9 mouse cellular contexts compared by ENCODE assay signal in the genomic region with DNA sequence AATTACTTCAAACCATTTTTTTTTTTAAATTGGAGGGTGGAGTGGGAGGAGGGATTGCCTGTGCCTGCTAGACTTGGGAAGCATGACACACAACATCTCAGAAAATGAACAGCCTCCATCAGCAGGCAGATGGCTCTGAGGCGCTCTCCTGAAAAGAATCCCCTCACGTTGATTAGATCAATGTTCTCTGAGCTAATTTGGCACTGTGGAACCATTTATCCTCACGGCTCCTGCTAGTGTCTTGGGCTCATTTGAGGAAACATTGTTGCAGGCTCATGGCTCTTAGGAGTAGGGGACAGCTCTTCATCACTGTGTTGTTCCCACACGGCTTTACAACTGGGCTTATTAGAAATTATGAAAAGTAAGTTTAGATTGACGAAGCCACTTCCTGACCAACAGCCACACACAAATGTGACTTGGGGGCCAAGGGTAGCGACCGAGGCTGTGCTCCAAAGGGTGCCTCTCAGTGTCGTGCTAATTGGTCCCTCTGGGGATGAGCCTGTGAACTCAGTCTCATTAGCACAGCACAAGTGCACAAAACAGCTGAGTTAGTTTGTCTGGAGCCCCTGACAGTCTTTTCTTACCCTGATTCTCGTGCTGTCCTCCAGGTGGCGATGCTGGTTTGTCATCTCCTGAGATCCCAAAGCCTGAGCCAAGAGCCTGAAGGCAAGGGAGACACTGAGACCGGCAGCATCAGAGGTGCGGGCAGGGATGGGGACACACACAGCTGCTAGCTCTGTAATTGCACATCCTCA.
A peak's percentile ranks its signal among the peaks of the same experiment; 100 is the strongest.
DNase-seq lines count a peak whose midpoint lies in the region; ATAC-seq and TF ChIP-seq lines count a peak whose summit lies in the region.
"Had no signal": no experiment of that assay in that cellular context is flagged by ENCODE, and none has a peak within 500 bp of the region (broad histone marks: within the 10 kb centered on the region; RNA-seq: fewer than 3 reads in every experiment).

No protein-coding gene starts in this region.

- no peak overlapping the region for H3K9ac ChIP-seq in intestine, embryonic 16.5 days (ENCODE audit: low read depth, low read length)

- intact Hi-C loops in left cerebral cortex, postnatal 25 days (cut with DNase I): loop anchor here (1.0 kb wide), 1 partner anchor 111 kb away; no protein-coding TSS in a partner anchor

- no peaks in the 10 kb centered on the region for H3K27me3 ChIP-seq in intestine, embryonic 16.5 days (replicated peaks; ENCODE audit: control insufficient read depth, insufficient read depth, low read length)
- H3K27me3 ChIP-seq in midbrain, embryonic 10.5 days (ENCODE audit: low read depth, poor library complexity, severe bottlenecking): no peaks in the 10 kb centered on the region

- H3K4me2 ChIP-seq in intestine, embryonic 16.5 days (ENCODE audit: low read depth, low read length): no peak overlapping the region

- no peaks in the 10 kb centered on the region for H3K9me3 ChIP-seq in intestine, embryonic 16.5 days (ENCODE audit: control insufficient read depth, low read length)
- H3K9me3 ChIP-seq in midbrain, embryonic 10.5 days (replicated peaks): no peaks in the 10 kb centered on the region

- peak; percentile 97 for TF ChIP-seq CTCF in cortical plate, adult 2 months (IDR thresholded peaks at IDR 0.05; ENCODE audit: extremely low read depth, insufficient read depth, low read length)

- no peak overlapping the region for H3K4me3 ChIP-seq in cortical plate, adult 2 months (ENCODE audit: insufficient read depth, low read length)
- H3K4me3 ChIP-seq in intestine, embryonic 16.5 days (ENCODE audit: low read length): no peak overlapping the region
- no peak overlapping the region for H3K4me3 ChIP-seq in midbrain, embryonic 10.5 days
- H3K4me3 ChIP-seq: myocyte had no signal

- no peak overlapping the region for H3K27ac ChIP-seq in cortical plate, adult 2 months (ENCODE audit: insufficient read depth, low read length)
- H3K27ac ChIP-seq in intestine, embryonic 16.5 days (ENCODE audit: low read length): no peak overlapping the region
- no peak overlapping the region for H3K27ac ChIP-seq in midbrain, embryonic 10.5 days (replicated peaks)

- no peak for TF ChIP-seq POLR2A in cortical plate, adult 2 months (IDR thresholded peaks at IDR 0.05; ENCODE audit: extremely low read depth, insufficient read depth, low read length)

- peak; percentile 81 for DNase-seq in adrenal gland, adult 2 months
- peak; percentile 71 for DNase-seq in gastrocnemius, postnatal 10 days
- peak; percentile 79 to 85 for DNase-seq in left cerebral cortex, postnatal 25 days (ENCODE audit: low spot score in 2 of 2)
- peak; percentile 70 for DNase-seq in midbrain, embryonic 10.5 days (ENCODE audit: low spot score)
- peak; percentile 74 for DNase-seq in right cerebral cortex, postnatal 25 days

- no peaks in the 10 kb centered on the region for H3K4me1 ChIP-seq in cortical plate, adult 2 months (ENCODE audit: control insufficient read depth, insufficient read depth, low read length)
- H3K4me1 ChIP-seq in intestine, embryonic 16.5 days (ENCODE audit: control insufficient read depth, insufficient read depth, low read length): no peaks in the 10 kb centered on the region
- H3K4me1 ChIP-seq in midbrain, embryonic 10.5 days: no peaks in the 10 kb centered on the region

- no peaks in the 10 kb centered on the region for H3K36me3 ChIP-seq in intestine, embryonic 16.5 days (ENCODE audit: control insufficient read depth, insufficient read depth, low read length)
- H3K36me3 ChIP-seq in midbrain, embryonic 10.5 days: no peaks in the 10 kb centered on the region

- 0 out of 2 replicates have a peak, but pooled peaks have one; percentile 36 for ATAC-seq in intestine, embryonic 16.5 days
- ATAC-seq in activated CD4-positive, CD25-positive, alpha-beta regulatory T cell, adult 4 months: no peak

- WGBS in intestine, embryonic 16.5 days: 32% methylated on average over 12 of the region's 12 CpGs
- WGBS in midbrain, embryonic 10.5 days: 34% methylated on average over 12 of the region's 12 CpGs
